In the genomic region with DNA sequence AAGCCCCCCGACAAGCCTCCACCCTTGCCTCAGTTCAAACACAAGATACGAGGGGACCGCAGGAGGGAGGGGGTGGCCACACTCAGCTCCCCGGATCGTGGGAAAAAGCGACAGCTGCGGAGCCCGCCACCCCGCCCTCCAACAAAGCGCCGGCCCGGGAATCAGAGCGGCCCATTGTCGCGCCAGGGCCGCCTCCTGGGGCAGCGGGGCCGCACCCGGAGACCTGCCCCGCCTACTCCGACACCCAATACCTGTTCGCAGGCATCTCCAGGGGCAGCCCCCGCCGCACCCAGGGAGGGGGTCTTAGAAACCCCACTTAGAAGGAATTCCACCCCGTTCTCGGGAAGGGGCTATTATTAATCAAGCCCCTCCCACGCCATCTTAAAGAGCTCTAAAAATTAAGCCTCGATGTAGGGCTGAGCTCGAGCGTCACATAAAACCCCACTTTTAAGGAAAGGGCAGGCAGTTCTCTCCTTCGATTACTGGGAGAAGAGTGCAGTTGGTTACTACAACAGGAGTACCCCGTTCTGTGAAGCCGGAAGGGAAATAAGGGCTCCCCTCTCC, we compare ENCODE assay signal across 8 mouse cellular contexts. TPM values are rescaled to one million over a fixed set of nuclear protein-coding genes. Genes with fewer than 3 reads are reported as not detected.
DNase-seq lines count a peak whose midpoint lies in the region; ATAC-seq and TF ChIP-seq lines count a peak whose summit lies in the region.

No protein-coding gene starts in this region.

- peak; percentile 33 for ATAC-seq in hindbrain, embryonic 12.5 days (ENCODE audit: low FRiP score)
- peak; percentile 17; the same call in 1 of the 2 replicates for ATAC-seq in limb, embryonic 14.5 days (ENCODE audit: low FRiP score, low read depth)
- ATAC-seq in midbrain, embryonic 13.5 days = peak; percentile 41
- ATAC-seq in inflammation-experienced regulatory T-cells, adult 6 months = no peak

- H3K4me3 ChIP-seq in E14TG2a.4 (replicated peaks; ENCODE audit: low read length) = peak overlapping the region; percentile 97
- H3K4me3 ChIP-seq in embryonic fibroblast, embryonic 13.5 days (ENCODE audit: insufficient read depth, low read length) = peak overlapping the region; percentile 96
- peak overlapping the region; percentile 61 for H3K4me3 ChIP-seq in hindbrain, embryonic 12.5 days
- H3K4me3 ChIP-seq in limb, embryonic 14.5 days (replicated peaks; ENCODE audit: low read length) = peak overlapping the region; percentile 64
- peak overlapping the region; percentile 67 for H3K4me3 ChIP-seq in midbrain, embryonic 13.5 days (replicated peaks)

- H3K9ac ChIP-seq in hindbrain, embryonic 12.5 days = peak overlapping the region; percentile 78
- peak overlapping the region; percentile 72 for H3K9ac ChIP-seq in limb, embryonic 14.5 days (ENCODE audit: low read depth, low read length, severe bottlenecking)
- peak overlapping the region; percentile 87 for H3K9ac ChIP-seq in midbrain, embryonic 13.5 days (replicated peaks)

- peak overlapping the region; percentile 71 for H3K4me2 ChIP-seq in hindbrain, embryonic 12.5 days (replicated peaks)
- peak overlapping the region; percentile 78 for H3K4me2 ChIP-seq in limb, embryonic 14.5 days (replicated peaks; ENCODE audit: low read depth, low read length, severe bottlenecking)
- H3K4me2 ChIP-seq in midbrain, embryonic 13.5 days (replicated peaks) = peak overlapping the region; percentile 76

- peaks cover 11% of the 10 kb centered on the region for H3K27me3 ChIP-seq in E14TG2a.4 (ENCODE audit: insufficient read depth, low read length)
- H3K27me3 ChIP-seq in hindbrain, embryonic 12.5 days = peaks cover 16% of the 10 kb centered on the region
- H3K27me3 ChIP-seq in limb, embryonic 14.5 days (ENCODE audit: control insufficient read depth, insufficient read depth, low read length) = no peaks in the 10 kb centered on the region
- peaks cover 29% of the 10 kb centered on the region for H3K27me3 ChIP-seq in midbrain, embryonic 13.5 days

- H3K27ac ChIP-seq in embryonic fibroblast, embryonic 13.5 days (ENCODE audit: insufficient read depth, low read length) = peak overlapping the region; percentile 31; the same call in 1 of the 2 replicates
- H3K27ac ChIP-seq in hindbrain, embryonic 12.5 days = peak overlapping the region; percentile 93
- peak overlapping the region; percentile 43; the same call in 1 of the 2 replicates for H3K27ac ChIP-seq in limb, embryonic 14.5 days (replicated peaks; ENCODE audit: low read depth, low read length)
- peak overlapping the region; percentile 89 for H3K27ac ChIP-seq in midbrain, embryonic 13.5 days

- 0 out of 2 replicates have a peak, but pooled peaks have one; percentile 41 for TF ChIP-seq POLR2A in embryonic fibroblast, embryonic 13.5 days (IDR thresholded peaks at IDR 0.05; ENCODE audit: low read depth, low read length)
- TF ChIP-seq POLR2A in limb, embryonic 14.5 days (IDR thresholded peaks at IDR 0.05; ENCODE audit: borderline replicate concordance, extremely low read depth, insufficient read depth, insufficient read length) = no peak

- H3K36me3 ChIP-seq in E14TG2a.4 (ENCODE audit: insufficient read depth, low read length) = peaks cover 30% of the 10 kb centered on the region
- H3K36me3 ChIP-seq in hindbrain, embryonic 12.5 days = no peaks in the 10 kb centered on the region
- H3K36me3 ChIP-seq in limb, embryonic 14.5 days (ENCODE audit: control insufficient read depth, insufficient read depth, low read length) = 0 out of 2 replicates have a peak, but pooled peaks cover 2% of the 10 kb centered on the region
- H3K36me3 ChIP-seq in midbrain, embryonic 13.5 days = no peaks in the 10 kb centered on the region

- no peak for TF ChIP-seq CTCF in E14TG2a.4 (conservative IDR thresholded peaks at IDR 0.05; ENCODE audit: low read length)
- TF ChIP-seq CTCF in embryonic fibroblast, embryonic 13.5 days (IDR thresholded peaks at IDR 0.05; ENCODE audit: borderline replicate concordance, insufficient read depth, low read length) = no peak

- peaks cover 84% of the 10 kb centered on the region for H3K4me1 ChIP-seq in E14TG2a.4 (replicated peaks; ENCODE audit: low read depth, low read length)
- peaks cover 14% of the 10 kb centered on the region; the same call in 1 of the 2 replicates for H3K4me1 ChIP-seq in embryonic fibroblast, embryonic 13.5 days (ENCODE audit: control insufficient read depth, insufficient read depth, low read length)
- H3K4me1 ChIP-seq in hindbrain, embryonic 12.5 days = peaks cover 88% of the 10 kb centered on the region
- H3K4me1 ChIP-seq in limb, embryonic 14.5 days (ENCODE audit: control insufficient read depth, insufficient read depth, low read length) = peaks cover 59% of the 10 kb centered on the region
- peaks cover 88% of the 10 kb centered on the region for H3K4me1 ChIP-seq in midbrain, embryonic 13.5 days (replicated peaks)

- no peaks in the 10 kb centered on the region for H3K9me3 ChIP-seq in E14TG2a.4 (ENCODE audit: low read length)
- no peaks in the 10 kb centered on the region for H3K9me3 ChIP-seq in hindbrain, embryonic 12.5 days (replicated peaks)
- H3K9me3 ChIP-seq in limb, embryonic 14.5 days (ENCODE audit: control insufficient read depth, low read length) = no peaks in the 10 kb centered on the region
- no peaks in the 10 kb centered on the region for H3K9me3 ChIP-seq in midbrain, embryonic 13.5 days

- under 1% methylated on average over 33 of the region's 33 CpGs for whole genome bisulfite sequencing in hindbrain, embryonic 12.5 days
- under 1% methylated on average over 33 of the region's 33 CpGs for WGBS in limb, embryonic 14.5 days
- under 1% methylated on average over 33 of the region's 33 CpGs for WGBS in midbrain, embryonic 13.5 days

- peak; percentile 34 to 36 for DNase-seq in B cell, adult 2 months
- DNase-seq in limb, embryonic 14.5 days (ENCODE audit: low spot score) = no peak
- DNase-seq in urinary bladder, postnatal 14 days (ENCODE audit: low spot score) = peak; percentile 68

RNA-seq across cellular contexts. Expression of a gene that starts 14.1 kb away (rescaled TPM):
- 19.2 and 24.3 TPM in 2 replicates for polyA plus RNA-seq in embryonic fibroblast, embryonic 13.5 days (2011; ENCODE audit: insufficient read length, low read depth, missing spikeins)
- polyA plus RNA-seq in hindbrain, embryonic 12.5 days (2016; fragmentation: Nextera tagmentation; extraction: Ambion mirVana) = 38.0 and 41.0 TPM in 2 replicates
- polyA plus RNA-seq in limb, embryonic 14.5 days (2012; rRNA removed) = 28.1 and 40.2 TPM in 2 replicates
- 44.5 and 47.0 TPM in 2 replicates for polyA plus RNA-seq in limb, embryonic 14.5 days (2014; fragmentation: Nextera tagmentation; extraction: Ambion mirVana)
- polyA plus RNA-seq in midbrain, embryonic 13.5 days (2015; fragmentation: Nextera tagmentation; extraction: Ambion mirVana) = 21.4 and 27.9 TPM in 2 replicates
- 10 to 100 TPM; 24.9 to 41.2 (median 27.0) TPM for polyA plus RNA-seq in inflammation-experienced regulatory T-cells, adult 6 months (2017; shearing (Covaris generic))

RNA-seq across cellular contexts. Expression of a gene that starts 57.4 kb away (rescaled TPM):
- polyA plus RNA-seq in embryonic fibroblast, embryonic 13.5 days (2011; ENCODE audit: insufficient read length, low read depth, missing spikeins) = 59.4 and 70.1 TPM in 2 replicates
- polyA plus RNA-seq in hindbrain, embryonic 12.5 days (2016; fragmentation: Nextera tagmentation; extraction: Ambion mirVana) = 32.3 and 35.3 TPM in 2 replicates
- 62.5 and 73.3 TPM in 2 replicates for polyA plus RNA-seq in limb, embryonic 14.5 days (2012; rRNA removed)
- polyA plus RNA-seq in limb, embryonic 14.5 days (2014; fragmentation: Nextera tagmentation; extraction: Ambion mirVana) = 47.1 and 47.6 TPM in 2 replicates
- 21.3 and 22.8 TPM in 2 replicates for polyA plus RNA-seq in midbrain, embryonic 13.5 days (2015; fragmentation: Nextera tagmentation; extraction: Ambion mirVana)
- 10 to 100 TPM; 18.4 to 28.4 (median 24.2) TPM for polyA plus RNA-seq in inflammation-experienced regulatory T-cells, adult 6 months (2017; shearing (Covaris generic))

Comparison
In these comparisons a context has a peak if more than half of its experiments do, and no peak if none do; other contexts are left out.
1. H3K27ac ChIP-seq: peak in every context shown above with its lines; median percentile 93 in hindbrain, embryonic 12.5 days; 89 in midbrain, embryonic 13.5 days; 43 in limb, embryonic 14.5 days; 31 in embryonic fibroblast, embryonic 13.5 days.